Mouse (Mus musculus) naive thymus-derived CD4-positive, alpha-beta T cell, adult 2 months (primary cell): ENCODE data around the gene Lekr1.

Source experiments
- DNase-seq: peaks from one replicate; pipeline ENCODE4 v3.0.0-alpha.2; 2011; ENCODE audit warnings: low read depth

Lekr1 gene

DNA sequence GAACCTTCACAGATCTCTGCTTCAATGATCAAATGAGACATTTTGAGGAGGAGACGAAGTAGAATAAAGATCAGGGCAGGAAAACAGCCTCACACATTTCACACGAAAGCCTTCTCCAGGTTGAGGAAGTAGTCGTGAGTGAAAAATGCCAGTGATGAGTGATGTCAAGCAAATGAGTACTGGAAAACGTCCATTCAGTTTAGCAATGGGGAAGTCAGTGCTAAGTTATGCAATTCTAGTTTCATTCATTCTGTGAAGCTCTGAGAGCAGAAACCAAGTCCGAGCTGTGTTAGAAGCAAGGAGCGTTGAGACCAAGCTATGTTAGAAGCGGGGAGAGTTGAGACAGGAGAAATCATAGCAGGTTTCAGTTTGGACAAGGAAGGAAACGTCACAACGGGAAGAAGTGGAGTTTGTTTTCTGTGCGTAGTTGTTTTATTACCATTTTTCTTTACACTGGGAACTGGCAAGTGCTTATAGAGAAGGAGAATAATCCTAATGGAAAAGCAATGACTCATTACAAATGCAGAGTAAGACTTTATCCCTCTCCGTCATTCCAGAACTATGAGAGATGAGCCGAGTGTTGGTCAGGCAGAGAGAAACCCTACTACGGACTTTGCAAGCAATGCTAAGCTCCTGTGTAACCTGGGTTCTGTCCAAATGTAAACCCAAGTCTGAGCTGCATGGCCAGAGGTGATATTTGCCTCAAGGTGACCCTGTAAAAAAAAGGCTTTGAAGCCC is 207.2 kb downstream of the Lekr1 start:
- no peak for DNase-seq
